18 mouse cellular contexts compared by ENCODE assay signal in the genomic region with DNA sequence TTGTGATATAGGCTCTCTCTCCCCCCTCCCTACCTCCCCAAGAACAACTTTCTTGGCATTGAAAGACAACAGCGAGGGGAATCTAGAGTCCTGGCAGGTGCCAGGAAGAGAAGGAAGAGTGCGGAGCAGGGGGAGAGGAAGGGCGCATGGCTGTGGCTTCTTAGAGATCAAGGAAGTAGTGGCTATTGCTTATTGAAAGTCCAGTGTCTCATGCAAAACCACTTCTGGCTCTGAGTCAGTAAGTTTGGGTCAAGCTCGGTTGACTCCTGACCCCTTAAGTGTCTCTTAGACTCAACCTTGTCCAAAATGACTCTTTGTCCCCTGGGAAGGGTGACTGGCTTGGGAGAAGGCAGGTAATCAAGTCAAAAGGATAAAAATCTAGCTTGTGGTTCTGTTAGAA.
DNase-seq lines count a peak whose midpoint lies in the region; ATAC-seq lines count a peak whose summit lies in the region.
"Had no signal": no experiment of that assay in that cellular context is flagged by ENCODE, and none has a peak within 500 bp of the region (broad histone marks: within the 10 kb centered on the region; RNA-seq: fewer than 3 reads in every experiment).

No protein-coding gene starts in this region.

- DNase-seq in forebrain, embryonic 11.5 days (ENCODE audit: low spot score), result no peak
- peak; percentile 56 for DNase-seq in heart, adult 11 months
- no peak for DNase-seq in heart, postnatal 14 days
- DNase-seq: adrenal gland, postnatal 10 days; adrenal gland, postnatal 25 days; cerebellum, adult 11 months; cerebellum, adult 18-20 months; cerebellum, adult 8-10 months; cerebellum, adult 9-11 months; cerebellum, postnatal 14 days; cerebellum, postnatal 36 days; embryo, embryonic 11 days had no signal

- H3K4me1 ChIP-seq in forebrain, embryonic 13.5 days, result peaks cover 8% of the 10 kb centered on the region; the same call in 1 of the 2 replicates
- H3K4me1 ChIP-seq in forebrain, embryonic 12.5 days, result 0 out of 2 replicates have a peak, but pooled peaks cover 2% of the 10 kb centered on the region
- peaks cover 19% of the 10 kb centered on the region for H3K4me1 ChIP-seq in forebrain, embryonic 16.5 days (replicated peaks; ENCODE audit: control insufficient read depth, insufficient read depth, low read length)
- no peaks in the 10 kb centered on the region for H3K4me1 ChIP-seq in forebrain, embryonic 11.5 days (replicated peaks; ENCODE audit: control insufficient read depth, insufficient read depth, low read length)

- H3K4me3 ChIP-seq in forebrain, embryonic 13.5 days, result no peak overlapping the region
- no peak overlapping the region for H3K4me3 ChIP-seq in forebrain, embryonic 12.5 days (replicated peaks)
- no peak overlapping the region for H3K4me3 ChIP-seq in forebrain, embryonic 16.5 days (replicated peaks; ENCODE audit: low read length)
- H3K4me3 ChIP-seq in forebrain, embryonic 11.5 days (ENCODE audit: low read depth, low read length), result no peak overlapping the region
- H3K4me3 ChIP-seq: embryonic facial prominence, embryonic 13.5 days; embryonic facial prominence, embryonic 15.5 days; erythroblast, embryonic 14.5 days had no signal

- intact Hi-C loops in heart, postnatal 14 days (cut with DNase I), result no loop called here

- H3K4me2 ChIP-seq in forebrain, embryonic 13.5 days, result no peak overlapping the region
- no peak overlapping the region for H3K4me2 ChIP-seq in forebrain, embryonic 12.5 days
- no peak overlapping the region for H3K4me2 ChIP-seq in forebrain, embryonic 16.5 days (ENCODE audit: low read length)
- H3K4me2 ChIP-seq in forebrain, embryonic 11.5 days (ENCODE audit: low read depth, low read length, severe bottlenecking), result no peak overlapping the region
- H3K4me2 ChIP-seq: embryonic facial prominence, embryonic 13.5 days; embryonic facial prominence, embryonic 15.5 days had no signal

- 0 out of 2 replicates have a peak overlapping the region, but pooled peaks have one; percentile 16 for H3K27ac ChIP-seq in forebrain, embryonic 13.5 days
- H3K27ac ChIP-seq in forebrain, embryonic 12.5 days, result no peak overlapping the region
- peak overlapping the region; percentile 38 for H3K27ac ChIP-seq in forebrain, embryonic 16.5 days (ENCODE audit: low read length)
- H3K27ac ChIP-seq in forebrain, embryonic 11.5 days (ENCODE audit: low read depth, low read length), result no peak overlapping the region
- H3K27ac ChIP-seq: embryonic facial prominence, embryonic 13.5 days; embryonic facial prominence, embryonic 15.5 days had no signal

- no peaks in the 10 kb centered on the region for H3K9me3 ChIP-seq in forebrain, embryonic 13.5 days (replicated peaks)
- H3K9me3 ChIP-seq in forebrain, embryonic 12.5 days, result no peaks in the 10 kb centered on the region
- H3K9me3 ChIP-seq in forebrain, embryonic 16.5 days (ENCODE audit: control insufficient read depth, low read length), result no peaks in the 10 kb centered on the region
- H3K9me3 ChIP-seq in forebrain, embryonic 11.5 days (ENCODE audit: control insufficient read depth, low read length), result no peaks in the 10 kb centered on the region
- H3K9me3 ChIP-seq: embryonic facial prominence, embryonic 13.5 days; embryonic facial prominence, embryonic 15.5 days had no signal

- 83% methylated on average over 4 of the region's 4 CpGs for WGBS in forebrain, embryonic 13.5 days
- WGBS in forebrain, embryonic 12.5 days, result 82% methylated on average over 4 of the region's 4 CpGs
- WGBS in forebrain, embryonic 16.5 days, result 74% methylated on average over 4 of the region's 4 CpGs
- WGBS in forebrain, embryonic 11.5 days, result 87% methylated on average over 4 of the region's 4 CpGs

- H3K27me3 ChIP-seq in forebrain, embryonic 13.5 days, result no peaks in the 10 kb centered on the region
- no peaks in the 10 kb centered on the region for H3K27me3 ChIP-seq in forebrain, embryonic 12.5 days
- no peaks in the 10 kb centered on the region for H3K27me3 ChIP-seq in forebrain, embryonic 16.5 days (replicated peaks; ENCODE audit: control insufficient read depth, insufficient read depth, low read length)
- H3K27me3 ChIP-seq in forebrain, embryonic 11.5 days (ENCODE audit: control insufficient read depth, insufficient read depth, low read length), result no peaks in the 10 kb centered on the region
- H3K27me3 ChIP-seq: embryonic facial prominence, embryonic 15.5 days had no signal

- H3K36me3 ChIP-seq in forebrain, embryonic 13.5 days (ENCODE audit: poor library complexity, severe bottlenecking), result no peaks in the 10 kb centered on the region
- no peaks in the 10 kb centered on the region for H3K36me3 ChIP-seq in forebrain, embryonic 12.5 days (replicated peaks)
- no peaks in the 10 kb centered on the region for H3K36me3 ChIP-seq in forebrain, embryonic 16.5 days (ENCODE audit: control insufficient read depth, insufficient read depth)
- no peaks in the 10 kb centered on the region for H3K36me3 ChIP-seq in forebrain, embryonic 11.5 days (ENCODE audit: control insufficient read depth, insufficient read depth, low read length)
- H3K36me3 ChIP-seq: embryonic facial prominence, embryonic 13.5 days; embryonic facial prominence, embryonic 15.5 days had no signal

- ATAC-seq in forebrain, embryonic 13.5 days, result no peak
- ATAC-seq in forebrain, embryonic 12.5 days (ENCODE audit: low FRiP score), result no peak
- ATAC-seq in forebrain, embryonic 16.5 days, result no peak
- no peak for ATAC-seq in forebrain, embryonic 11.5 days (replicated peaks; ENCODE audit: low FRiP score)

- H3K9ac ChIP-seq in forebrain, embryonic 13.5 days, result no peak overlapping the region
- no peak overlapping the region for H3K9ac ChIP-seq in forebrain, embryonic 12.5 days
- H3K9ac ChIP-seq in forebrain, embryonic 16.5 days (replicated peaks; ENCODE audit: low read depth, low read length), result no peak overlapping the region
- no peak overlapping the region for H3K9ac ChIP-seq in forebrain, embryonic 11.5 days (ENCODE audit: low read length)
- H3K9ac ChIP-seq: embryonic facial prominence, embryonic 13.5 days; embryonic facial prominence, embryonic 15.5 days had no signal

Comparison
In these comparisons a context has a peak if more than half of its experiments do, and no peak if none do; other contexts are left out.
1. H3K27ac ChIP-seq: peak in forebrain, embryonic 13.5 days (single experiment) and forebrain, embryonic 16.5 days (single experiment); none in forebrain, embryonic 12.5 days (single experiment) and forebrain, embryonic 11.5 days (single experiment).